Mouse (Mus musculus): Measurements from ENCODE around the gene Stx8.

DNA sequence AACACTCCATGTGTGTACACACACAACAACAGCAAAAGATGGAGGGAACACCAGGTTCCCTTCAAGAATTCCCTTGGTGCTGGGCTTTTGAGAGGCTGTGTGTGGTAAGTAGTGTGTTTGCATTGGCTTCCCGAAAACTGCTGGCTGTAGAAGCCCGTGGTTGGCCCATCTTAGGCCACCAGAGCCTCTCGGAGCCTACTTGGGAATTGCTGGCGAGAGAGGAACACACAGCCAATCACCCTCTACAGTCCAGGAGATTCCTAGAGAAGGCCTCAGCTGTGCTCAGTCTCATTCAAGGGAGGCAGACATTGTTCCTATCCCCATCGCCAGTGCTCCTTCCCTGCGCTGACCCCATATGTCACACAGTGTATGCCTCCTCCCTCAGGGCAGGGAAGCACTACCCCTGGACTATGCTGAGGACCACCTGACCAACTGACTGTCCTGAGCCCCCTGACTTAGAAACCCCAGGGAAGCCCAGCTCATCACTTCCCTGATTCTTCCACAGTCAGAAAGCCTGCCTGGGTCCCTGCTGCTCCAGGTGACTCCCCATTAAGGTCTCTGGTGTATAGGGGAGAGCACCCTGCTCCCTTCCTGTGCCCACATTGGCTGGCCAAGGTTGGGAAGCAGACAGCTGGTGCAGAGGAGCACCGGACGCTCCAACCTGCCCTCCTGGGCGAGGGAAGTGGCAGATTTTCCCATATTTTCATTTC, 248.7 kb downstream of the Stx8 start:
- TF ChIP-seq CTCF (IDR thresholded peaks at IDR 0.05; ENCODE audit: low read depth, low read length), result no peak
- TF ChIP-seq POLR2A (IDR thresholded peaks at IDR 0.05; ENCODE audit: borderline replicate concordance, low read depth, low read length), result no peak

Data from bone marrow macrophage, adult 2 months (primary cell).